Mouse (Mus musculus) left cerebral cortex, postnatal 36 days (tissue): ENCODE data around the gene Gm32717. TPM values are rescaled to one million over a fixed set of nuclear protein-coding genes. Genes with fewer than 3 reads are reported as not detected.
A peak's percentile ranks its signal among the peaks of the same experiment; 100 is the strongest.
"Not testable (repeated sequence)": the region's sequence is repeated elsewhere in the genome, so short reads cannot be mapped to it uniquely, and the experiment has no call there.

Source experiments
- DNase-seq, 2 experiments: peaks; one replicate each; pipeline ENCODE4 v3.0.0; 2021 to 2022; ENCODE audit warnings: low spot score in 2 of 2, mixed read lengths in 1 of 2
- intact Hi-C: fragments of 180-260 bp; cut with DNase I; formaldehyde crosslinking; loops from one replicate; pipeline ENCODE4 v1.15.1; 2025
- total RNA-seq, 2 experiments: library from RNA; stranded (reverse); gene quantifications; 2 replicates each; pipeline ENCODE4 v1.2.3; 2021

The Gm32717 gene
- under 1 TPM; 0.76 to 0.84 TPM for total RNA-seq

DNA sequence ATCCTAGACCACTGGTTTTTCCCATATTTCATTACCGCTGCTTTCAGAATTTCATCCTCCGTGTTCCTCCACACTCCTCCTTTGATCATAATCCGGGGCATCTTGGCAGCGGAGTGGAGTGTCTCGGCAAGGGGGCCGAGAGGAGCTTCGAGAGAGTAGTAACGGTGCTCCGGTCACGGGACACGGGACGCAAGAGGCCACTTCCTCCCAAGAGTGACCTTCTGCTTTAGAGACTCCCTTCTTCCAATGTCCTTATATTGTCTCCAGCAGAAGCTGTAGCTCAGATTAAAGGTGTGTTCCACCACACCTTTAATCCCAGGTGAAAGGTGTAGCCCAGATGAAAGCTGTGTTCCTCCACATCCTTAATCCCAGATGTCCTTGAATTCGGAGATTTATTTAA lies at the start of gene Gm32717:
Gene Gm32717 (minus strand): TSS at position 101 of the 400 bp plus-strand sequence.
- DNase-seq, intact Hi-C loops: not testable (repeated sequence)

DNA sequence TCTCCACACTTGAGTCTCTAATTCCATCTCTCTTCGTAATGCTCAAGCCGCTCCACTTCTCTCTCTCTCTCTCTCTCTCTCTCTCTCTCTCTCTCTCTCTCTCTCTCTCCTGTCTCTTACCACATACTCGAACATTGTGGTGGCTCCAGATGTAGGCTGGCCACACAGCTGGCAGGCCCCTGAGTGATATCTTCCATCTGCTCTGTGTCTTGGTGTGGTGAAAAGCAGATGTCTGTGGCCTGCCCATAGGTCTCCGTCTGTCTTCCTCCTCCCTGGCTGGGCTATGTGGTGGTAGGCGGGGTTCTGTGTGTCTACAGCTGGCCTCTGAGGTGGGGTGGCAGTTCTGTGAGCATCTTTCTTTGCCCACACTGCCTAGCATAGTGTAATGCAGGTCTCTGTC lies 42.4 kb upstream of the Gm32717 start:
- intact Hi-C loops, DNase-seq: not testable (repeated sequence)

DNA sequence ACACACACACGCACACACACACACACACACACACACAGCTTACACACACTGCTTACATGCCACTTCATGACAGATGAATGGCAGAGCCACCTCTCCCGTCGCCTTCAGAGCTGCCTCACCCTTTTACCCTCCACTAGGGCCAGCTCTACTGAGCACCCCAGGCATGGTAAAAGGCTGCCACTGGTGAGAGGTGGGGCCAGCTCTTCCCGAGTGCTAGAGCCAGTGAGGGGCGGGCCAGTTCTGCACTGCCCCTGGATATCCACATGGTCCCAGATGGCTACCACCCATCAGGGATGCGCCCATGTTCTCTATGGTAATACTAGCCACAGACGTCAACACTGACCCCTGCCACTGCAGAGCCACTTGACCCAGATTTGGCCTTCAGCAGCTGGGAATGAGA lies 42.0 kb upstream of the Gm32717 start:
- DNase-seq, intact Hi-C loops: not testable (repeated sequence)

DNA sequence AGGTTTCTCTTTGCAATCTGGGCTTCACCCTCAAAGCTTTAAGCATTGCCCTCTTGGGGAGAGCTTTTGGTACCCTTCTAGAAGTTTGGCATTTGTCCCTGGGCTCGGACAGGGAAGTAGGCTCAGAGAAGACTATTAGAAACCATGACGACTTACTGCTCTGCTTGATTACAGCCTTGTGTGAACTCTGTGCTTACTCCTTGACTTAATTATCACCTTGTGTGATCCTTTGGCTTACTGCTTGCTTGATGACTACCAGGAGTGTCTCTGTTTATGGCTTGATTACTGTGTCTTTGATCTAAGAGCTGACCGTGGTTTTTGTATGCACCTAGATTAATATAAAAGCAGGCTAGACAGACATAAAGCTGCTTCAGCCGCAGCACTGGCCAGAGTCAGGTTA lies 37.5 kb upstream of the Gm32717 start:
- DNase-seq, intact Hi-C loops: not testable (repeated sequence)

DNA sequence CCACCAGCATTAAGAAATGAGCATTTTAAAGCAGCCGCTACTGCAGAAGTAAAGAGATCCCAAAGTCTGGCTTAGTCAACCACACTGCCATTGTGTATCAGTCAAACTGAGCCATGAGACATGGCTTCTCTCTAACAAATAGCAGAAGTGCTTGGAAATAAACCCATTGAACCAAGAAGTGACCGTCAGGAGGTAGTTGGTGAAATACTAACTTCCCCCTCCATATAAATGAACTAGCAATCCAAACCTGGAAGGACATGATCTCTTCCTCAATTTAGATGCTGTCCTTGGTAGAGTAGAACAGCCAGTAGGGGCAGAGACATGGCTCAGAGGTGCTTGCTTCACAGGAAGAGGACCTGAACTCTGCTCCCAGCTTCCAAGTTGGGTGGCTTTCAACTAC lies 30.8 kb upstream of the Gm32717 start:
- DNase-seq, intact Hi-C loops: not testable (repeated sequence)

GRCm38 (mm10) chr10:118268812-118269211 lies 28.2 kb upstream of the Gm32717 start:
- DNase-seq, intact Hi-C loops: not testable (repeated sequence)

GRCm38 (mm10) chr10:118258388-118258787 lies 17.8 kb upstream of the Gm32717 start, which contains the start of gene Gm32802:
Gm32802 (plus strand) TSS chr10:118258688.
- intact Hi-C loops, DNase-seq: not testable (repeated sequence)

DNA sequence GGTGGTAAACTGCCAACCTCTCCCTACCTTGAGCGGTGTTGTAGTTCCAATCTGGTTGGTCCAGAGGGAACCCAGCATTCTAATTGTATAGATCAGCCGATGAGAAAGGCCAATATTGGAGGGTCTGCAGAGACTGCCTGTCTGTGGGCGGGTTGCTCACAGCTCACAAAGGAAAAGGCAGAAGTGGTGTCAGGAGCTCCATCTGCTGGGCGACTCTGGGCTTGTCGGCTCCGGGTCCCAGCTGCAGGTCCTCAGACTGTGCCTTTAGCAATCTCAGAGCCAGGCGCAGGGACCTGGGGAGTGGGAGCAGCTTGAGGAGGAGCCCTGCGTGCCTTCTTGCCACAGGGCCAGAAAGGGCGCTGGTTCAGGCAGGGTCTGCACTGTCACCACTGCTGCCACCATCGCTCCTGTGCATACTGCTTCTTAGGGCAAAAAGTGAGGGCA lies 10.3 kb upstream of the Gm32717 start:
- intact Hi-C loops = no loop called here
- peak in 1 of 2 experiments; percentile 18 for DNase-seq

DNA sequence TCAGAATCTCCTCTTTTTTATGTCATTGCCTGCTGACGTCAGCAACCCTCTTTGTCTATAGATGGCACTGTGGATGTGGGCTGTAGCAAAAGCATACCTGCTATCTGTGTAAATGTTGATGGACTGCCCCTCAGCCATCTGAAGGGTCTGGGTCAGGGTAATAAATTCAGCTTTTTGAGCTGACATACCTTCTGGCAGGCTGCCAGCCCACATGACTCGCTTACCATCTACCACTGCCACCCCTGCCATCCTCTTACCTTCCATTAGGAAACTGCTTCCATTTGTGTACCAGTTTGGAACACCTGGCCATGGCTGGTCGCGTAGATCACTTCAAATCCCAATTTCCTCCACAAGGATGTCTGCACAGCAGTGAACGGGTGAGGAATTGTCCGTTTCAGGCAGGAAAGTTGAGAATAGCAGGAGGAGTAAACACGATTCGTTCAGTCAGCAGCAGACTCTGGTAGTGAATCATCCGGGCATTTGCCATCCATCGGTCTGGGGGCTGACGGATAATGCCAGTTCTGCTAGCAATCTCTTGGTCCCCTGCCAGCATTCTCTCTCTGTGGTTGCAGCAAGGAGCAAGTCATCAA lies 8.5 kb upstream of the Gm32717 start:
- intact Hi-C loops = not testable (repeated sequence)
- peak; percentile 10 to 17 for DNase-seq

DNA sequence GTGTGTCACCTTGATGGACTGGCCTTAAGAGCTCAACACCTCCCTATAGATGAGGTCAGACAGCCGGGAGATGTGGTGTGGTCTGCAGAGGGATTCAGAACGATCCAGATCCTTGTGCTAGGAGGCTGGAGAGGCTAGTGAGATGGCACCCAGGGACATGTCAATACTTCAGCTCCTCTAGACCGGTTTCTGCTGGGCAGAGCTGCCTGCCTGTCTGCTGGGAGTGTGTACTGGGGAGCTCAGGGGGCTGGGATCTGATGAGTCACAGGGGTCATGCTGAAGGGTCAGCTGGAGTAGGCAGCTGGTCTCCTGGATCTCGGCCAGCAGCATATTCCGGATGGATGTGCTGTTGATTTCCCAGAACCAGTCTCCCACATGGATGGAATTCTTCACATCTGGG lies 8.0 kb downstream of the Gm32717 start:
- intact Hi-C loops, DNase-seq: not testable (repeated sequence)

DNA sequence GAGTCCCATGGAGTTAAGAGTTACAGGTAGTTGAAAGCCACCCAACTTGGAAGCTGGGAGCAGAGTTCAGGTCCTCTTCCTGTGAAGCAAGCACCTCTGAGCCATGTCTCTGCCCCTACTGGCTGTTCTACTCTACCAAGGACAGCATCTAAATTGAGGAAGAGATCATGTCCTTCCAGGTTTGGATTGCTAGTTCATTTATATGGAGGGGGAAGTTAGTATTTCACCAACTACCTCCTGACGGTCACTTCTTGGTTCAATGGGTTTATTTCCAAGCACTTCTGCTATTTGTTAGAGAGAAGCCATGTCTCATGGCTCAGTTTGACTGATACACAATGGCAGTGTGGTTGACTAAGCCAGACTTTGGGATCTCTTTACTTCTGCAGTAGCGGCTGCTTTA lies 13.0 kb downstream of the Gm32717 start:
- DNase-seq, intact Hi-C loops: not testable (repeated sequence)

DNA sequence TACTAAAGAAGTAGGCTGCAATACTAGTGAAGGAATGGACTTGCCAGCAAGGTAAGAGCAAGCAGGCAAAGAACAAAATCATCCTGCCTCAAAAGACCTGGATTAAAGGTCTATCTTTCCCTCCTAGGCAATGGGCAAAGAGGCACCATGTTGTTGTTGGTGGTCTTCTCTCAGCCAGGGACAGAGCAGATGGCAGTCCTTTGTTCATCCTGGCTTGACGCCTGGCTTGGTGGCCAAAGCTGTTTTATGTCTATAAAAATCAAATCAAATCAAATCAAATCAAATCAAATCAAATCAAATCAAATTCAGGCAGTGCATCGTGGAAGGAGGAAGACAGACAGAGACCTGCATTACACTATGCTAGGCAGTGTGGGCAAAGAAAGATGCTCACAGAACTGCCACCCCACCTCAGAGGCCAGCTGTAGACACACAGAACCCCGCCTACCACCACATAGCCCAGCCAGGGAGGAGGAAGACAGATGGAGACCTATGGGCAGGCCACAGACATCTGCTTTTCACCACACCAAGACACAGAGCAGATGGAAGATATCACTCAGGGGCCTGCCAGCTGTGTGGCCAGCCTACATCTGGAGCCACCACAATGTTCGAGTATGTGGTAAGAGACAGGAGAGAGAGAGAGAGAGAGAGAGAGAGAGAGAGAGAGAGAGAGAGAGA lies 24.7 kb downstream of the Gm32717 start:
- DNase-seq, intact Hi-C loops: not testable (repeated sequence)

GRCm38 (mm10) chr10:118204642-118205041 lies 35.9 kb downstream of the Gm32717 start, which contains the start of gene Il22:
Il22 (plus strand) TSS chr10:118204942.
- no peak for DNase-seq
- intact Hi-C loops = no loop called here

GRCm38 (mm10) chr10:118195150-118195549 lies 45.4 kb downstream of the Gm32717 start:
- DNase-seq, intact Hi-C loops: not testable (repeated sequence)

Other genes with a start within 250 kb of the Gm32717 start
- 1 to 10 TPM; 3.9 to 8.1 TPM for gene Mdm1, start 99.0 kb downstream of the Gm32717 start, total RNA-seq
- not detected for gene Il22, start 35.8 kb downstream of the Gm32717 start, total RNA-seq
- under 1 TPM; 0.76 to 0.84 TPM for gene Gm32802, start 17.9 kb upstream of the Gm32717 start, total RNA-seq
- not detected for gene Iltifb, start 54.3 kb upstream of the Gm32717 start, total RNA-seq
- not detected for gene Gm9040, start 86.2 kb upstream of the Gm32717 start, total RNA-seq
- gene Gm9044, start 91.6 kb upstream of the Gm32717 start, total RNA-seq = not detected
- not detected for gene Gm9045, start 97.1 kb upstream of the Gm32717 start, total RNA-seq
- gene Gm9046, start 102.5 kb upstream of the Gm32717 start, total RNA-seq = not detected
- gene Gm9048, start 107.9 kb upstream of the Gm32717 start, total RNA-seq = not detected
- not detected for gene Gm9049, start 113.3 kb upstream of the Gm32717 start, total RNA-seq
- gene Ifng, start 200.3 kb upstream of the Gm32717 start, total RNA-seq = not detected